Mouse (Mus musculus) MEL (cell line): ENCODE measurements around the gene Flt3l.
"Not testable (repeated sequence)": the region's sequence is repeated elsewhere in the genome, so short reads cannot be mapped to it uniquely, and the experiment has no call there.

ENCODE experiments used
- CHD1 ChIP-seq: IDR thresholded peaks from 2 replicates; pipeline ENCODE4 v1.6.1; 2012; ENCODE audit warnings: low read depth, mild to moderate bottlenecking, inconsistent platforms, low read length, improper control_type of control experiment
- CHD2 ChIP-seq: IDR thresholded peaks from 2 replicates; pipeline ENCODE4 v1.6.1; 2011; ENCODE audit warnings: low read length, improper control_type of control experiment
- CTCF ChIP-seq, 3 experiments: IDR thresholded peaks in 2 of 3; conservative IDR thresholded peaks in 1 of 3; 2 replicates each; pipeline ENCODE4 v1.5.1; 2011 to 2012; ENCODE audit warnings: low read length in 3 of 3, low read depth in 2 of 3, mild to moderate bottlenecking in 2 of 3, improper control_type of control experiment in 1 of 3, inconsistent platforms in 1 of 3, mixed read lengths in 1 of 3, moderate library complexity in 1 of 3; ENCODE audit not compliant: control insufficient read depth in 1 of 3, insufficient read depth in 1 of 3, poor library complexity in 1 of 3, severe bottlenecking in 1 of 3
- EP300 ChIP-seq, 2 experiments: IDR thresholded peaks; 2 replicates each; pipeline ENCODE4 v1.6.1; 2011; ENCODE audit warnings: improper control_type of control experiment in 2 of 2, low read length in 2 of 2, low read depth in 1 of 2, mild to moderate bottlenecking in 1 of 2
- ETS1 ChIP-seq: IDR thresholded peaks from 2 replicates; pipeline ENCODE4 v1.6.1; 2012; ENCODE audit warnings: low read depth, mild to moderate bottlenecking, inconsistent platforms, low read length, improper control_type of control experiment, moderate library complexity
- GATA1 ChIP-seq: IDR thresholded peaks from 2 replicates; pipeline ENCODE4 v1.6.1; 2011; ENCODE audit warnings: low read depth, low read length, improper control_type of control experiment
- MAX ChIP-seq: IDR thresholded peaks from 2 replicates; pipeline ENCODE4 v1.6.1; 2011; ENCODE audit warnings: low read length, improper control_type of control experiment
- POLR2AphosphoS5 ChIP-seq: IDR thresholded peaks from 2 replicates; pipeline ENCODE4 v1.6.1; 2012; ENCODE audit warnings: low read depth, borderline replicate concordance, mild to moderate bottlenecking, inconsistent platforms, low read length, moderate library complexity, mixed read lengths
- SIN3A ChIP-seq: IDR thresholded peaks from 2 replicates; pipeline ENCODE4 v1.6.1; 2012; ENCODE audit warnings: low read length, improper control_type of control experiment, inconsistent platforms
- TCF12 ChIP-seq: IDR thresholded peaks from 2 replicates; pipeline ENCODE4 v1.6.1; 2014; ENCODE audit warnings: low read depth, mild to moderate bottlenecking, inconsistent platforms, low read length, improper control_type of control experiment, moderate library complexity
- ZKSCAN1 ChIP-seq: IDR thresholded peaks from 2 replicates; pipeline ENCODE4 v1.6.1; 2012; ENCODE audit warnings: low read depth, mild to moderate bottlenecking, inconsistent platforms, low read length, improper control_type of control experiment, moderate library complexity
- ZMIZ1 ChIP-seq: IDR thresholded peaks from 2 replicates; pipeline ENCODE4 v1.6.1; 2012; ENCODE audit warnings: low read depth, mild to moderate bottlenecking, inconsistent platforms, low read length, improper control_type of control experiment, moderate library complexity

DNA sequence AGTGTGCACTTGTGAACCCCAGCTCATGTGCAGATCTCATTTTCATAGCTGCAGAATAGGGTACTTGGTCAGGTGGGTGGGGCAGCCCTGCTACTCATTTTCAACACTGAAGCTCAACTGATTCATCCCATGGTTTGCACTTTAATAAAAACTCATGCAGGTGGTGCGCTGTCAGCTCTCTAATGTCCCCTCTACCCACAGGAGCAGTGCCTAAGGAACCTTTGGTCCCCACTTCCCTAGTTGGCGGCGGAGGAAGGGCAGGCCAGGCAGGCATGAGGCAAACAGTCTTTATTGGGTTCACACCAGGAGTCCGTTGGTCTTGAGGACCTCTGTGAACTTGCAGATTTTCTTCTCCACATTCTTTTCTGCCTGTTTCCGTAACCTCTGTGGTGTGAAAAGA is 10.6 kb downstream of the Flt3l start:
- not testable (repeated sequence) for TF ChIP-seq CHD2; CTCF (IDR thresholded peaks at IDR 0.05 in 2 of 3, conservative IDR thresholded peaks at IDR 0.05 in 1 of 3; ENCODE audit: control insufficient read depth in 1 of 3, insufficient read depth in 1 of 3, low read depth in 2 of 3, low read length in 3 of 3, poor library complexity in 1 of 3, severe bottlenecking in 1 of 3); TCF12; ETS1; GATA1; ZMIZ1; EP300 (IDR thresholded peaks at IDR 0.05; ENCODE audit: low read depth in 1 of 2, low read length in 2 of 2); MAX; SIN3A; ZKSCAN1; POLR2AphosphoS5; CHD1
